Mouse (Mus musculus): ENCODE measurements around the gene Mlst8. TPM values are rescaled to one million over a fixed set of nuclear protein-coding genes. Genes with fewer than 3 reads are reported as not detected.
"Not testable (repeated sequence)": the region's sequence is repeated elsewhere in the genome, so short reads cannot be mapped to it uniquely, and the experiment has no call there.

Gene Mlst8
- polyA plus RNA-seq, 1 experiment from 2014 or later, result 18.7 TPM

- ATAC-seq (replicated peaks; ENCODE audit: extremely low read depth, insufficient read depth, low FRiP score); H3K4me3 ChIP-seq (ENCODE audit: low read length); H3K27ac ChIP-seq (ENCODE audit: low read length); H3K9me3 ChIP-seq (replicated peaks; ENCODE audit: control insufficient read depth, low read length); H3K9ac ChIP-seq (ENCODE audit: low read length); H3K36me3 ChIP-seq (ENCODE audit: control insufficient read depth, insufficient read depth); H3K4me1 ChIP-seq (ENCODE audit: control insufficient read depth, insufficient read depth, low read length); H3K27me3 ChIP-seq (ENCODE audit: control insufficient read depth, insufficient read depth, low read length): not testable (repeated sequence)
- peak overlapping the region; percentile 49; the same call in 1 of the 2 replicates for H3K4me2 ChIP-seq (ENCODE audit: low read depth, low read length)
- 53% methylated on average over 10 of the region's 10 CpGs for WGBS
Observed at GRCm38 (mm10) chr17:24455523-24456206, 23.2 kb downstream of the Mlst8 start.

- H3K36me3 ChIP-seq (ENCODE audit: control insufficient read depth, insufficient read depth), result no peaks in the 10 kb centered on the region
- peak overlapping the region; percentile 83 for H3K4me2 ChIP-seq (ENCODE audit: low read depth, low read length)
- H3K9ac ChIP-seq (ENCODE audit: low read length), result peak overlapping the region; percentile 94
- peak overlapping the region; percentile 96 for H3K27ac ChIP-seq (ENCODE audit: low read length)
- H3K27me3 ChIP-seq (ENCODE audit: control insufficient read depth, insufficient read depth, low read length), result no peaks in the 10 kb centered on the region
- H3K9me3 ChIP-seq (replicated peaks; ENCODE audit: control insufficient read depth, low read length), result no peaks in the 10 kb centered on the region
- H3K4me3 ChIP-seq (ENCODE audit: low read length), result peak overlapping the region; percentile 82
- peaks cover 10% of the 10 kb centered on the region for H3K4me1 ChIP-seq (ENCODE audit: control insufficient read depth, insufficient read depth, low read length)
- ATAC-seq (replicated peaks; ENCODE audit: extremely low read depth, insufficient read depth, low FRiP score), result peak; percentile 93
- WGBS, result under 1% methylated on average over 67 of the region's 67 CpGs
Observed at GRCm38 (mm10) chr17:24454756-24455522, 23.9 kb downstream of the Mlst8 start.

DNA sequence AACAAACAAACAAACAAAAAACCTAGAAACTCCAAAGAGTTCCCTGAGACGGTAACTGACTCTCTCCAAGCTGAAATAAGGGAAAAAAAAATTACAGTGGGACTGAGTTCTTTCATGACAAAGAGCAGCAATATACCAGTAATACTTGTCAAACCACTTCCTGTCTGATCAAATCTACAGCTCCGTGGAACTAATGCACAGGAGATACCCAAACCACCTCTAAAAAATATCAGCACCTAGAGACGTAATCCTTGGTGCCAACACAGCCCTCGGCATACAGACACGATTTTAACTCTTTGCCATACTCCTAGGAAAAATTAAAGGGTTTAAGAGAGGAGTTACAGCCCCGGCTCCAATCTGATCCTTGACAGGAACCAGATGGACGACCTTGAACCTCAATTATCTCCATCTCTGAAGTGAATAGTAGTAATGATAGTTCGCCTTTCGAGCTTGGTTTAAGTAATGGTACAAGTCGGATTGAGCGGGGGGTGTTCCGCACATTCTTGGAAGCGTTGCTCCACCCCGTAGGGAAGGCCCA, 24.6 kb downstream of the Mlst8 start:
- Histone ChIP-seq H3K27me3 (ENCODE audit: control insufficient read depth, insufficient read depth, low read length) (no peaks in the 10 kb centered on the region), H3K4me3 (ENCODE audit: low read length) (peak overlapping the region; percentile 82), H3K9me3 (replicated peaks; ENCODE audit: control insufficient read depth, low read length) (no peaks in the 10 kb centered on the region), H3K4me1 (ENCODE audit: control insufficient read depth, insufficient read depth, low read length) (peaks cover 10% of the 10 kb centered on the region), H3K27ac (ENCODE audit: low read length) (peak overlapping the region; percentile 96), H3K4me2 (ENCODE audit: low read depth, low read length) (peak overlapping the region; percentile 83), H3K9ac (ENCODE audit: low read length) (peak overlapping the region; percentile 94), H3K36me3 (ENCODE audit: control insufficient read depth, insufficient read depth) (peaks cover 2% of the 10 kb centered on the region)
- WGBS, result 3% methylated on average over 14 of the region's 14 CpGs
- ATAC-seq (replicated peaks; ENCODE audit: extremely low read depth, insufficient read depth, low FRiP score), result no peak

GRCm38 (mm10) chr17:24453372-24453771, 25.5 kb downstream of the Mlst8 start:
- ATAC-seq (replicated peaks; ENCODE audit: extremely low read depth, insufficient read depth, low FRiP score), result no peak
- Histone ChIP-seq H3K27ac (ENCODE audit: low read length) (no peak overlapping the region), H3K9ac (ENCODE audit: low read length) (no peak overlapping the region), H3K4me2 (ENCODE audit: low read depth, low read length) (0 out of 2 replicates have a peak overlapping the region, but pooled peaks have one; percentile 83), H3K9me3 (replicated peaks; ENCODE audit: control insufficient read depth, low read length) (no peaks in the 10 kb centered on the region), H3K4me3 (ENCODE audit: low read length) (no peak overlapping the region), H3K36me3 (ENCODE audit: control insufficient read depth, insufficient read depth) (peaks cover 11% of the 10 kb centered on the region), H3K4me1 (ENCODE audit: control insufficient read depth, insufficient read depth, low read length) (peaks cover 10% of the 10 kb centered on the region), H3K27me3 (ENCODE audit: control insufficient read depth, insufficient read depth, low read length) (no peaks in the 10 kb centered on the region)
- 70% methylated on average over 2 of the region's 2 CpGs for WGBS

DNA sequence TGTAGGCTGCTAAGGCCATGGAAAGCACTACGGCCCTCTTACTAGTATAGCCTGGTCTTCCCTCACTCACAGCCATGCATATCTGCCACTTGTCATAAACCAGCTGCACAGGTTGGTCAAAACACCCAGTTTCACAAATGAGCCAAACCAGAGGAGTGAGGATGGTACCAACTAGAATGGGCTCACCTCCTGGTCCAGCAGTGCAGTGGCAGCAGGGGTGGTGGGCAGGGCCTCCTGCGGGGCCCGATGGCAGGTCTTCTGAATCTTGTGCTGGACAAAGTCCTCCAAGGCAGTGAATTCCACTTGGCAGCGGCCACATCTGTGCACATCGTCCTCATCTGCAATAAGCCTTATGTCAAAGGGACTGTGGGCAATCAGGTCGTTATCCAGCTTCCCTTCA, 27.7 kb downstream of the Mlst8 start:
- Histone ChIP-seq H3K36me3 (ENCODE audit: control insufficient read depth, insufficient read depth) (peaks cover 31% of the 10 kb centered on the region), H3K27ac (ENCODE audit: low read length) (no peak overlapping the region), H3K4me1 (ENCODE audit: control insufficient read depth, insufficient read depth, low read length) (peaks cover 10% of the 10 kb centered on the region), H3K4me2 (ENCODE audit: low read depth, low read length) (no peak overlapping the region), H3K4me3 (ENCODE audit: low read length) (no peak overlapping the region), H3K9ac (ENCODE audit: low read length) (no peak overlapping the region), H3K9me3 (replicated peaks; ENCODE audit: control insufficient read depth, low read length) (no peaks in the 10 kb centered on the region), H3K27me3 (ENCODE audit: control insufficient read depth, insufficient read depth, low read length) (no peaks in the 10 kb centered on the region)
- no peak for ATAC-seq (replicated peaks; ENCODE audit: extremely low read depth, insufficient read depth, low FRiP score)
- 87% methylated on average over 6 of the region's 6 CpGs for WGBS

- no peaks in the 10 kb centered on the region for H3K9me3 ChIP-seq (replicated peaks; ENCODE audit: control insufficient read depth, low read length)
- no peaks in the 10 kb centered on the region for H3K27me3 ChIP-seq (ENCODE audit: control insufficient read depth, insufficient read depth, low read length)
- WGBS, result 86% methylated on average over 6 of the region's 6 CpGs
- H3K27ac ChIP-seq (ENCODE audit: low read length), result no peak overlapping the region
- peaks cover 10% of the 10 kb centered on the region for H3K4me1 ChIP-seq (ENCODE audit: control insufficient read depth, insufficient read depth, low read length)
- no peak overlapping the region for H3K4me2 ChIP-seq (ENCODE audit: low read depth, low read length)
- H3K36me3 ChIP-seq (ENCODE audit: control insufficient read depth, insufficient read depth), result peaks cover 45% of the 10 kb centered on the region
- ATAC-seq (replicated peaks; ENCODE audit: extremely low read depth, insufficient read depth, low FRiP score), result no peak
- H3K4me3 ChIP-seq (ENCODE audit: low read length), result no peak overlapping the region
- no peak overlapping the region for H3K9ac ChIP-seq (ENCODE audit: low read length)
Observed at GRCm38 (mm10) chr17:24449507-24449906, 29.4 kb downstream of the Mlst8 start.

DNA sequence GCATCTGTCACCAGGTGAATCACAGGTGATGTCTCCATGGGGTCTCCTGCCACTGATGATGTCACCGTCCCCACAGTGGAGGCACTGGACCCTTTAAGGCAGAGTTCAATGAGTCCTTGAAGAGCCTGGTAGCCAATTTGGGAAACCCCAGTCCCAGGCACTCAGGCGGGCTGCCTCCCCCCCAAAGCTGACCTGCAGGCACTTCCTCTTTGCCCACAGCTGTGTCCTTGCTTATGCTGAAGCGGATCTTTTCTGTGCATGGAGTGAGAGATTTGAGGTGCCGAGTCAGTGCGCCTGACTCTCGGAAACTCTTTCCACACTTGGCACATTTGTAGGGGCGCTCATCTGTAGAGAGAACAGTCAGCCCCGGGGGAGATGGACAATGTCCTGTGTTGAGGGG, 32.3 kb downstream of the Mlst8 start:
- Histone ChIP-seq H3K9ac (ENCODE audit: low read length) (no peak overlapping the region), H3K27me3 (ENCODE audit: control insufficient read depth, insufficient read depth, low read length) (no peaks in the 10 kb centered on the region), H3K4me3 (ENCODE audit: low read length) (no peak overlapping the region), H3K4me2 (ENCODE audit: low read depth, low read length) (no peak overlapping the region), H3K9me3 (replicated peaks; ENCODE audit: control insufficient read depth, low read length) (no peaks in the 10 kb centered on the region), H3K27ac (ENCODE audit: low read length) (no peak overlapping the region), H3K36me3 (ENCODE audit: control insufficient read depth, insufficient read depth) (peaks cover 56% of the 10 kb centered on the region), H3K4me1 (ENCODE audit: control insufficient read depth, insufficient read depth, low read length) (no peaks in the 10 kb centered on the region)
- ATAC-seq (replicated peaks; ENCODE audit: extremely low read depth, insufficient read depth, low FRiP score), result no peak
- 94% methylated on average over 8 of the region's 8 CpGs for WGBS

DNA sequence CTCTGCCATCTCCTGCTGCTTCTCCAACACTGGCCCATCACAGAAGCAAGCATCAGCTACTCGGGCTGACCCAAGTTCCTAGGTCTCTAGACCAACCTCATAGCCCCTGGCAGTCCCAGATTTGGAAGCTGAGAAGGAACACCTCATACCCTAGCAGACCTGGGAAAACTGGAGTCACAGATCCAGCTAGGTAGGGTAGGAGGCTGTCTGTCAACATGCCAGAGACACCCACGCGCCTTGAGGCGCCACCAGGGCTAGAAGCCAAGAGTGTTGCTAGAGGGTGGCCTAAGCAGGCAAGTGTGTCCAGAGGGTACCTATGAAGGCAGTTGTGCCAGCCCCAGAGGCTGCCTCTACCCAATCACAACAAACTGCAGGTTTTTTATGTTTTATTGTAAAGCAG, 35.5 kb downstream of the Mlst8 start:
- Histone ChIP-seq H3K9me3 (replicated peaks; ENCODE audit: control insufficient read depth, low read length) (no peaks in the 10 kb centered on the region), H3K4me3 (ENCODE audit: low read length) (no peak overlapping the region), H3K4me2 (ENCODE audit: low read depth, low read length) (no peak overlapping the region), H3K27ac (ENCODE audit: low read length) (no peak overlapping the region), H3K36me3 (ENCODE audit: control insufficient read depth, insufficient read depth) (peaks cover 67% of the 10 kb centered on the region), H3K27me3 (ENCODE audit: control insufficient read depth, insufficient read depth, low read length) (no peaks in the 10 kb centered on the region), H3K4me1 (ENCODE audit: control insufficient read depth, insufficient read depth, low read length) (no peaks in the 10 kb centered on the region), H3K9ac (ENCODE audit: low read length) (no peak overlapping the region)
- no peak for ATAC-seq (replicated peaks; ENCODE audit: extremely low read depth, insufficient read depth, low FRiP score)
- WGBS, result 67% methylated on average over 4 of the region's 4 CpGs

DNA sequence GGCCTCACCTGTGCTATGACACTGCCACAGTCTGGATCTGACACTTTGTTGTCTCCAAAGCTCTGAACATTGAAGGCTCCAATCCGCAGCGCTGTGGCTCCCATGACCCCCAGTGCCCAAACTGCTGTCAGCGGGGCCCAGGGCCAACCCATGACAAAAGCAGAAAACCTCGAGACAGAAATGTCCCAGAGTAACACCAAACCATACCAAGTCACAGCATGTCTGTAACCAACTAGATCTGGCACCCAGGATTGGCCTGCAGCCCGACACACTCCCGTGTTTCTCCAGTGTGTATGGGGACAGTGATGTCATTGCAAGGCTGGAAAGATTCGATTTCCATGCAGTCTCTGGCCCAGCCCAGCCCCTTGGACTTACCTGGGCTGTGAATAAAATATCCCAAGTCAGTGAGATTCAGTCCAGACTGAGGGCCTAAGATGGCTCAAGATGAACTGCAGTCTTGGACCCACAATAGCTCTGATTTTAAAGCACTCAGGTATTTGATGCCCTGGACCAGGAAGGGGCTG, 36.2 kb downstream of the Mlst8 start, which contains the start of gene Dnase1l2:
Gene Dnase1l2 (minus strand): TSS at position 474 of the 524 bp plus-strand sequence.
- no peak within 1 kb of the TSS for H3K4me3 ChIP-seq (ENCODE audit: low read length)
- no peaks in the 10 kb centered on the region for H3K9me3 ChIP-seq (replicated peaks; ENCODE audit: control insufficient read depth, low read length)
- H3K9ac ChIP-seq (ENCODE audit: low read length), result no peak within 1 kb of the TSS
- 77% methylated on average over 7 of the region's 7 CpGs for WGBS
- no peaks in the 10 kb centered on the region for H3K27me3 ChIP-seq (ENCODE audit: control insufficient read depth, insufficient read depth, low read length)
- ATAC-seq (replicated peaks; ENCODE audit: extremely low read depth, insufficient read depth, low FRiP score), result no peak
- peaks cover 62% of the 10 kb centered on the region for H3K36me3 ChIP-seq (ENCODE audit: control insufficient read depth, insufficient read depth)
- H3K27ac ChIP-seq (ENCODE audit: low read length), result no peak within 1 kb of the TSS
- H3K4me1 ChIP-seq (ENCODE audit: control insufficient read depth, insufficient read depth, low read length), result no peaks in the 10 kb centered on the region
- H3K4me2 ChIP-seq (ENCODE audit: low read depth, low read length), result no peak within 1 kb of the TSS
